Mouse (Mus musculus) limb, embryonic 10.5 days (tissue): ENCODE data around the gene Ccdc91. TPM values are rescaled to one million over a fixed set of nuclear protein-coding genes. Genes with fewer than 3 reads are reported as not detected.

ENCODE experiments used
- DNase-seq: peaks from one replicate; pipeline ENCODE4 v3.0.0-alpha.2; 2017; ENCODE audit warnings: low spot score
- H3K27ac ChIP-seq: fragments of 300-500 bp; sonication (generic); 2 replicates; pipeline ENCODE4 v1.5.1; 2016; ENCODE audit warnings: mild to moderate bottlenecking
- H3K27me3 ChIP-seq: fragments of 300-500 bp; sonication (generic); 2 replicates; pipeline ENCODE4 v1.6.1; 2016; ENCODE audit warnings: low read depth, mild to moderate bottlenecking; ENCODE audit not compliant: poor library complexity, severe bottlenecking
- H3K36me3 ChIP-seq: fragments of 300-500 bp; sonication (generic); 2 replicates; pipeline ENCODE4 v1.6.1; 2016; ENCODE audit warnings: mild to moderate bottlenecking, moderate library complexity
- H3K4me1 ChIP-seq: fragments of 300-500 bp; sonication (generic); 2 replicates; pipeline ENCODE4 v1.6.1; 2016
- H3K4me3 ChIP-seq: fragments of 300-500 bp; sonication (generic); 2 replicates; pipeline ENCODE4 v1.5.1; 2016; ENCODE audit warnings: mild to moderate bottlenecking, moderate library complexity
- H3K9me3 ChIP-seq: fragments of 300-500 bp; sonication (generic); replicated peaks from 2 replicates; pipeline ENCODE4 v1.6.1; 2016; ENCODE audit warnings: mild to moderate bottlenecking
- WGBS: fragments of 180-500 bp; shearing (Covaris S2); methylation state at CpG from one replicate; pipeline ENCODE4 v1.1.7; 2016; 5-methylcytosine and 5-hydroxymethylcytosine counted together
- polyA plus RNA-seq: library from polyadenylated mRNA; unstranded; fragments of >200 nt; fragmentation: Nextera tagmentation; extraction: Ambion mirVana; gene quantifications from 2 replicates; pipeline ENCODE4 v1.2.1, GENCODE M21; 2016

The Ccdc91 gene
- polyA plus RNA-seq, 1 experiment from 2014 or later = 25.7 TPM

DNA sequence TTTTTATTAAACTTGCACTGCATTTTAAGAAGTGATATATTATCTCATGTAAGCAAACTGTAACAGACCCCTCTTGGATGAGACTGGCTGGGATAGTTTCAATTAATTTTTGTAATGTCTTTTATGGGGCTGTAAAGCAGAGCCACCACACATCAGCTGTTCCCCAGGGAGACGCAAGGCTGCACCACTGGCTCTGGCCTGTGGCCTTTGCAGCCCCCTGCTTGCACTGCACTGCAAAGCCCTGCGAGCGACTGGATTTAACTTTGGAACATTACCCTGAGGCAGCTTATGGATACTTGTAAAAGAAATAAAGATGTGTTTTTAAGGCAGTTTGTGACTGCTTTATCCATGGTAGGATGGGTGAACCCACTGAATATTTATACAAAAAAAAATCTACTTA, 112.0 kb downstream of the Ccdc91 start:
- Histone ChIP-seq H3K9me3 (no peaks in the 10 kb centered on the region), H3K4me1 (peaks cover 18% of the 10 kb centered on the region), H3K27ac (no peak overlapping the region), H3K27me3 (no peaks in the 10 kb centered on the region), H3K4me3 (no peak overlapping the region), H3K36me3 (no peaks in the 10 kb centered on the region)
- DNase-seq = no peak
- WGBS = 66% methylated on average over 3 of the region's 3 CpGs

DNA sequence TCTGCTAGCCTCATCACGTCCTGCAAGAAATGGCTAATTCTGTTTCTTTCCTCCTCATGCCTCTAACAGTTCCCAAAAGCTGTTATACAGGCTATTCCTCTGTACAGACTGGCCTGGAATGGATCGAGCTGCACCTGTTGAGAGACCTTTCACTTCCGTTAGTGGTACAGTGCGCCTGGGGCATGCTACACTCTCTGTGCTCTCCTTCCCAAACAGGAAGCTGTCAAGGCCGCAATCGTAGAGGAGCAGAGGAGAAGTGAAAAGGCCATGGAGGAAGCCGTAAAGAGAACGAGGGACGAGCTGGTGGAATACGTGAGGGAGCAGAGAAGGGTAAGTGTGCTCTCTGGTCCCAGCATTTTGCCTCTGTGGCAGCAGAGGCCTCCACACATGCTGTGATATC, 131.0 kb downstream of the Ccdc91 start:
- no peak for DNase-seq
- H3K27me3 ChIP-seq = no peaks in the 10 kb centered on the region
- WGBS = 84% methylated on average over 10 of the region's 10 CpGs
- no peaks in the 10 kb centered on the region for H3K9me3 ChIP-seq
- peaks cover 4% of the 10 kb centered on the region; the same call in 1 of the 2 replicates for H3K4me1 ChIP-seq
- no peak overlapping the region for H3K4me3 ChIP-seq
- no peak overlapping the region for H3K27ac ChIP-seq
- H3K36me3 ChIP-seq = no peaks in the 10 kb centered on the region

DNA sequence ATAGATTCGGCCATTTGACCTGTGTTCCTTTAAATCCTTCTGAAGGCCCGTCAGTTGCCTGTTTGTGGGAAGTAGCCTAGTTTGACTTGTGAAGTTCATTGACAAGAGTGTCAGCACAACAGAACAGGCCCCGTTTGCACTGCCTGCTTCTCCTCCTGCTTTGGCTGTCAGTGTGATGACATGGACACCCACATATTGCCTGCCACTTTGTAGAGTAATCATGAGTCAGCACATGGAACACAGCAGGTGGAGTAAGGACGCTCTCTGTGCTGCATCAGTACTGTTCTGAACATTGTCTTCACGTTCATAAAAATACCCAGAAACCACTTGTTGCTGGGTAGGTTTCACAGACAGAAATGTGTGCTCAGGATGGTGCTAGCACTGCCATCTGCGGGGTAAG, 132.0 kb downstream of the Ccdc91 start:
- Histone ChIP-seq H3K4me3 (no peak overlapping the region), H3K4me1 (peaks cover 4% of the 10 kb centered on the region; the same call in 1 of the 2 replicates), H3K36me3 (no peaks in the 10 kb centered on the region), H3K9me3 (no peaks in the 10 kb centered on the region), H3K27me3 (no peaks in the 10 kb centered on the region), H3K27ac (no peak overlapping the region)
- no peak for DNase-seq
- 66% methylated on average over 6 of the region's 6 CpGs for WGBS

DNA sequence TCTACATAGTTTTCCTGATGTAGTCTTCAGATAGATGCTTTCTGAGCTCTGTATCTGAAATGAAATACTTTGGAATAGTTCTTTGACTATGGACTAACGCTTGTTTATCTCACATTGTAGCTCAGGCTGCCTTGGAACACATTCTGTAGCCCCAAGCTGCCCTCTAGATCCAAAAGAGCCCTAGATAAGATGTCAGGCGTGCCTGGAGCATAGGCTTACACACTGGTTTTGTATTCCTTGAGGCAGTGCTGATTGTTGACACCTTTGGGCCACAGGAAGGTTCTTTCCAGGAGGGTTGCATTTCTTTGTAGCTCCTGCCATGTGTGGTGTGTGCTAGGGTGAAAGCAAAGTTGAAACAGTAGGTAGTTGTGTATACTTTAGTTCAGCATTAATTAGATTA, 139.7 kb downstream of the Ccdc91 start:
- Histone ChIP-seq H3K36me3 (no peaks in the 10 kb centered on the region), H3K4me3 (no peak overlapping the region), H3K27ac (no peak overlapping the region), H3K9me3 (no peaks in the 10 kb centered on the region), H3K27me3 (no peaks in the 10 kb centered on the region), H3K4me1 (no peaks in the 10 kb centered on the region)
- 73% methylated on average over 2 of the region's 2 CpGs for WGBS
- DNase-seq = no peak

DNA sequence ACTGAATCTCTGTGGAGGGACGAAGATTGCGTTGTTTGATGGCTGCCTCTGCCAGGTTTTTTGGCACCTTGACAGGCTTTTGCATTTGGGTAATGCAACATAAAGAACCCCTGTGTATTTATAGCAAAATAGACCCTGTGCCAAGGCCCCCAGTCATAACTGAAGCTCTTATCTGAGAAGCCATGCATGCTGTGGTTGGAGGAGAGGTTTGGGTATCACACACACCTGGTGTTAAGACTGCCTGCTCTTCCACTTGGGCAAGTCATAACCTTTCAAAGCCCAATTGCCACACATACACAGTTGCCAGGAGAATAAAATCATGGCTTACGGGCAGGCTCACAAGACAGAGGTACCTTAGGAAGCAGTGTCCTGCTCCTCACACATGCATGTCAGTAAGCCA, 147.5 kb downstream of the Ccdc91 start:
- Histone ChIP-seq H3K27me3 (no peaks in the 10 kb centered on the region), H3K27ac (no peak overlapping the region), H3K4me1 (no peaks in the 10 kb centered on the region), H3K36me3 (no peaks in the 10 kb centered on the region), H3K9me3 (no peaks in the 10 kb centered on the region), H3K4me3 (no peak overlapping the region)
- 93% methylated on average over 3 of the region's 3 CpGs for WGBS
- DNase-seq = no peak

DNA sequence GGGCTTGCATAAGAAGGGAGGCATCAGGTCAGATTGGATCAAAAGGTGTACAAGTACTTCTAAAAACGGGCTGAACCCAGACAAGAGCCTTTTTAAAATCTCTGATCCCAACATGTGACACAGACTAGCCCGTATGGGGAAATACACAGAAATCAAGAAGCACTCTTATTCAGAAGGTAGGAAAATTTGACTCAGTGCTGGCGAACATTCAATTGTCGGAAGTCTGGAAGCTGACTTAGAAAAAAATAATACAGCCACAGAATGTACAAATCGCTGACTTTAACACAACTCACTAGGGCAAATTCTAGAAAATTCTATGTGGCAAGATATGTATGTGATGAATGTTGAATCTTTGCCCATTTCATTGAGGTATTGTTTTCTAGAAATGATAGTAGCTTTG, 160.8 kb downstream of the Ccdc91 start:
- no peak overlapping the region for H3K27ac ChIP-seq
- H3K36me3 ChIP-seq = no peaks in the 10 kb centered on the region
- DNase-seq = no peak
- 89% methylated on average over 5 of the region's 5 CpGs for WGBS
- no peak overlapping the region for H3K4me3 ChIP-seq
- no peaks in the 10 kb centered on the region for H3K9me3 ChIP-seq
- no peaks in the 10 kb centered on the region for H3K27me3 ChIP-seq
- H3K4me1 ChIP-seq = no peaks in the 10 kb centered on the region

DNA sequence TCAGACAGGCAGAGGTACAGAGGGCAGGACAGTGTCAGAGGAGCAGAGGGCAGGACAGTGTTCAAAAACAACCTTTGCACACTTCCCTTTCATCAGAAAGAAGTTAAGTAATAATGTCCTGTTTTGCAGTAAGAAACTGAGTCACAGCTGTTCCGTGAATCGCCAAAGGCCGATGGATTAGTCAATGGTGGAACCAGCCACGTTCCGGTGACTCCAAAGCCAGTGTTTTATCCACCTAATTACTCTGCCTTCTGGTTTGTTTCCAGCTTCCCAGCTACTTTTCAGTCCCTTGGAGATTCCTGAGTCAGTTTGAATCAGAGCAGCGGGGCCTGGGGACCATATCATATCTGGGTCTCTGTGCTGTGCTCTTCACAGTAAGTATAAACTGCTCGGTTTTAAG, 168.2 kb downstream of the Ccdc91 start:
- no peak for DNase-seq
- WGBS = 91% methylated on average over 7 of the region's 7 CpGs
- Histone ChIP-seq H3K27ac (no peak overlapping the region), H3K4me1 (peaks cover 8% of the 10 kb centered on the region), H3K9me3 (no peaks in the 10 kb centered on the region), H3K4me3 (no peak overlapping the region), H3K27me3 (no peaks in the 10 kb centered on the region), H3K36me3 (no peaks in the 10 kb centered on the region)

DNA sequence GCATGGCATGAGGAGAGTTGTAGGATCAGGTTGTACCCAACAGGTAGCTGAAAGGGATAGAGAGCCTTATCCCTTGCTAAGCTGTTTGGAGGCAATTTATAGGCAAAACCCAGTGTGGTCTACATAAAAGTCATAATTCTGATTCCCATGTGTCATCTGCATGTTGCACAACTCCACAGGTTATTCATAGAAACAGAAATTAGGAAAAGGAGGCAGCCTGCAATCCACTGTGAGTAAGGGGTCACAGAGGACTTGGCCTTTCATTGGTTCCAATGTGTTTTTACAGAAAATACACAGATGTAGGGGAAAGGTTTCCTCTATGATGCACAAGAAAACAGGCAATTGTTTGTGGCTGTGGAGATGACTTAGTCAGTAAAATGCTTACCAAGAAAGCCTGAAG, 168.8 kb downstream of the Ccdc91 start:
- Histone ChIP-seq H3K9me3 (no peaks in the 10 kb centered on the region), H3K4me1 (peaks cover 8% of the 10 kb centered on the region), H3K36me3 (no peaks in the 10 kb centered on the region), H3K4me3 (no peak overlapping the region), H3K27ac (no peak overlapping the region), H3K27me3 (no peaks in the 10 kb centered on the region)
- no peak for DNase-seq

DNA sequence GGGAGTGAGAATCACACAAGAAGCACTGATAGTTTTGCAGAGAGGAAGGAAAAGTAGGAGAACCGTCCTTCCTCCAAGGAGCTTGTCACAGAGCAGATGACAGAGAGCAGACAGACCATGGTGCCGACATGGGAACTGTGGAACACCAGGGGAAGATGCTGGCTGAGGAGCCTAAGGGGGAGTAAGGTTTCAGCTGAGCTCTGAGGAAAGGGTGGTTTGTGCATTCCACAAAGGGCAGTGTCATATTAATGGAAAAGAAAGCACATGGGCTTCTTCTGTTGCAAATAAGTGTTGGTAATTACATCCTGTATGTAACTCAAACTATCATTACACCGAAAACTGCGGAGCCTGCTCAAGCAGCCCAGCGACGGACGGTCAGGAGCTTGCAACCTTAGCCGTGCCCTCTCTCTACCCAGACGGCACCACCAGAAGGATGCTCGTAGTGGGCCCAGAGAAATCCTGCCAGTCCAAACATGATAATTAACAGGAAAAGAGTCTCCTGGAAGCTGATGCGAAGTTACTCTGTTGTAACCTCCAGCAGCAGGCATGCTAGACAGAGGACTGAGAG, 170.9 kb downstream of the Ccdc91 start:
- H3K4me3 ChIP-seq = no peak overlapping the region
- DNase-seq = no peak
- peaks cover 8% of the 10 kb centered on the region for H3K4me1 ChIP-seq
- no peaks in the 10 kb centered on the region for H3K27me3 ChIP-seq
- H3K36me3 ChIP-seq = no peaks in the 10 kb centered on the region
- WGBS = 70% methylated on average over 11 of the region's 11 CpGs
- H3K9me3 ChIP-seq = no peaks in the 10 kb centered on the region
- H3K27ac ChIP-seq = no peak overlapping the region

DNA sequence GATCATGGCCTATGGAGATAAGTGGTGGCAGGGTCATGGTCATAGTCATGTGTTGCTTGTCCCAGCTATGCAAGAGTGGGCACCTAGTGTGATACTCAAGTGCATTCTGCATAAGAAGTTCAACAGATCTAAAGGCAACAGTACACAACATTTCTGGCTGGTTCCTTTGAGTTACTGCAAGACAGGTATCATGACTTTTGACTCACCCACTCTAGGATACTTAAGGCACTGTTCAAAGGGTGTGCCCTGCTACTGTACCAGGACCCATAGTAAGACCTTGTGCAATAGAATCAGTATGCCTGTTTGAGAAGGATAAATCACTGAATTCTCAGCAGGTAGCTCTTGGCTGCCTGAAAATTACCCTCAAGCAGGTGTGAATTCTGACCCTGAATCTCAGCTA, 182.4 kb downstream of the Ccdc91 start:
- no peaks in the 10 kb centered on the region for H3K9me3 ChIP-seq
- no peak overlapping the region for H3K27ac ChIP-seq
- H3K27me3 ChIP-seq = no peaks in the 10 kb centered on the region
- H3K36me3 ChIP-seq = no peaks in the 10 kb centered on the region
- no peaks in the 10 kb centered on the region for H3K4me1 ChIP-seq
- no peak for DNase-seq
- no peak overlapping the region for H3K4me3 ChIP-seq

DNA sequence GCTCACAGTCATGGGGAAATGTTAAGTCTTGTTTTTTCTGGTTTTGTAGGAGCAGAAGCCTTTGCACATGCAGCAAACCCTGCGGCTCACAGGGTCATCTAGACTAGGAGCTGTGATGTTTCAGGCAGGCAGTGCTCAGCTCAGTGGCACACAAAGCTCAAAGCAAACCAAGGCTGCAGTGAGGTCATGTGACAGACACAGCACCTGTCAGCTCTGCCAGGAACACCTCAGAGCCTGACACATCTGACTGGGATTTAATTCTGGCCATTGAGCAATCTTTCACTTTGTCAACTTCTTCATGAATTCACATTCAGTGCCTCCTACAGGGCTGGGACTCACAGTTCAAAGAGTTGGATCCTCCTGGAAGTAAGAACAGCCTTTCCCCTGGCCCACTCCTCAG, 185.1 kb downstream of the Ccdc91 start:
- Histone ChIP-seq H3K4me3 (no peak overlapping the region), H3K4me1 (no peaks in the 10 kb centered on the region), H3K9me3 (no peaks in the 10 kb centered on the region), H3K27ac (no peak overlapping the region), H3K36me3 (no peaks in the 10 kb centered on the region), H3K27me3 (no peaks in the 10 kb centered on the region)
- DNase-seq = no peak
- WGBS = 74% methylated on average over 1 of the region's 1 CpGs

DNA sequence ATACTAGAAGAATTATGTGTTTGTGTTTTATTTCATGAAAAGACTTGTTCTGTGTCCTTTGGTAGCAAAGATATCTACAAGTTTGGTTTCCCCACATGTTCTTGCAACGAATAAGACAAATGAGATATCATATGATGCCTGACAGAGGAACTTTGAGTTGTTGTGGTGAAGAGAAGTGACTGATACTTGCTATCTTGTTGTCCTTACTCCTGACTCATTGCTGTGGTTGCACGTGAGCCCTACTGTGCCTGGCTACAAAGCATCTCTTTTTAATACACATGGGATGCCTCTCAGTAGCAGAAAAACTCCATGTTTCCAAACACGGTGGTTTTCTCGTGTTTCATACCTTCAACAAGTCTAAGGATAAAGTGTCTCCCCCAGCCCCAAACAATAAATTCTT, 186.2 kb downstream of the Ccdc91 start:
- Histone ChIP-seq H3K36me3 (no peaks in the 10 kb centered on the region), H3K9me3 (no peaks in the 10 kb centered on the region), H3K27ac (no peak overlapping the region), H3K4me1 (no peaks in the 10 kb centered on the region), H3K27me3 (no peaks in the 10 kb centered on the region), H3K4me3 (no peak overlapping the region)
- WGBS = 80% methylated on average over 4 of the region's 4 CpGs
- DNase-seq = no peak

DNA sequence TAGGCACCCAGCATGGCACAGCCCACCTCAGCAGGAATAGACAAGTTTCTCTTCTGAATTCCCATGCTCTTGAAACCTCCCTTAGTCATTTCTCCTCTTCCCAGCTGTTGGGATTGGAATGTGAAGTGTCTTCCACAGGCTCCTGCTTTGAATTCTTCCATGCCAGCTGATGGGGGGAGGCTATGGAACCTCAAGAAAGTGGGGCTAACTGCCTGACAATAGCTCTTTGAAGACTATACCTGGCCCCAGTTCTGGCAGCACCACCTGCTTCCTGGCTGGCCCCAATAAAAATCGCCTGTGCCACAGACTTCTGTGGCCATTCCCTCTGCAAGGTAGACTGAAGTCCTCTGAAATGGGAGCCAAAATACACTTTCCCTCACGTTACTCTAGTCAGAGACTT, 187.0 kb downstream of the Ccdc91 start:
- 77% methylated on average over 2 of the region's 2 CpGs for WGBS
- Histone ChIP-seq H3K4me1 (no peaks in the 10 kb centered on the region), H3K9me3 (no peaks in the 10 kb centered on the region), H3K4me3 (no peak overlapping the region), H3K27ac (no peak overlapping the region), H3K36me3 (no peaks in the 10 kb centered on the region), H3K27me3 (no peaks in the 10 kb centered on the region)
- no peak for DNase-seq

DNA sequence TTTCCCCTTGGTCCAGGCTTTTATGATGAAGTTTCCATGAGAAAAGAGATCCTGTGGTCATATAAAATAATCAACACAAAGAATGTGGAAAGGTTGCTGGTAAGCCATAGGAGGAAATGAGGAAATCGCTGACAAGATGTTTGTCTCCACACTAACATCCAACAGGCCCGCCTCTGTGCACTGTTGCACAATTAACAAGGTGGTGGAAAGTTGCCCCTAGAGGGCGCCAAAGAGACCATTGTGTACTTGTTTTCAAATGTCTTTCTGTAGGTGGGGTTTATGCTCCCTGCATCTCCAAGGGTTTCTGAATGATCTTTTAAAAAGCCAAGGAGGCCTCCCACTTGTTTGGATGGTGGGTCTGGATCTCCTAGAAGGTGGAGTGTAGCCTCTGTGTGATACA, 188.7 kb downstream of the Ccdc91 start:
- no peaks in the 10 kb centered on the region for H3K9me3 ChIP-seq
- H3K36me3 ChIP-seq = no peaks in the 10 kb centered on the region
- no peaks in the 10 kb centered on the region for H3K27me3 ChIP-seq
- WGBS = 59% methylated on average over 3 of the region's 3 CpGs
- H3K4me3 ChIP-seq = no peak overlapping the region
- no peak overlapping the region for H3K27ac ChIP-seq
- DNase-seq = peak; percentile 57
- H3K4me1 ChIP-seq = no peaks in the 10 kb centered on the region
